Mouse (Mus musculus) ovary, adult 18-20 months (tissue): ENCODE measurements around the gene Daxx.
A peak's percentile ranks its signal among the peaks of the same experiment; 100 is the strongest.

Experiments used
- DNase-seq: peaks from one replicate; pipeline ENCODE4 v3.0.0; 2022; ENCODE audit warnings: low spot score, mixed read lengths

The Daxx gene

DNA sequence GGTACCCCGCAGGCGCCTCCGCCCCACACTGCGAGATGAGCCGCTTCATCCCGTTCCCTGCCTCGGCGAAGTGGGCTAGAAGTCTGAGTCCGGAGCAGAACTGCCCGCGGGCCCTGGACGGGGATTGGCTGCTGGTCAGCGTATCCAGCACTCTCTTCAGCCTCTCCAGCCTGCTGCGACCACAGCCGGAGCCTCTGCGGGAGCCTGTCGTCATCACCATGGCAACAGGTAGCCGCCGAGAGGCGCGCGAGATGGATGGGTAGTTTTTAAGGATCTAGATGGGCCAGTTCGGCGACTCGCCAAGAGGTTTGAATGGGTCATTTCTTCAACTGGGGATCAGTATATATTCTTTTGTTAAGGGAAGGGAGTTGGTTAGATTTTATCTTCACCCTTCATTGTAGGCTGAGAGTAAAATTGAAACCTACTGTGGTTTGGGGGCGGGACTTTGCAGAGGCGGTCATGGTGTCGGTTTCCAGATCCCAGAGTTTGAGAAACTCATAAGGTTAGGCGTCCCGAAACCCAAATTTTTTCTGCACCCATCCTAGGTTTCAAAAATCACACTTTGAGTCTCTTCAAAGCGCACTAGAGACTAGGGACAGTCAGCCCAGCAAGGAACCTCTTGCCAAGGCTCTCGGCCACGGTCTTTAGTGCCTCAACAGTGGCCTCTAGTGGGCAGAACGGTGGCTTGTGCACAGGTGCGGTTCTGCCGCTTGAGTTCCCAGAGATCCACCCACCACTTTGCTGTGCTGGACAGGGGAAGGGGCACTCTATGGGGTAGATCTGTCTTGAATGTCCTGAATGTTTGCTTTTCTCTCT is 11.3 kb downstream of the Daxx start:
- DNase-seq, result peak; percentile 78

DNA sequence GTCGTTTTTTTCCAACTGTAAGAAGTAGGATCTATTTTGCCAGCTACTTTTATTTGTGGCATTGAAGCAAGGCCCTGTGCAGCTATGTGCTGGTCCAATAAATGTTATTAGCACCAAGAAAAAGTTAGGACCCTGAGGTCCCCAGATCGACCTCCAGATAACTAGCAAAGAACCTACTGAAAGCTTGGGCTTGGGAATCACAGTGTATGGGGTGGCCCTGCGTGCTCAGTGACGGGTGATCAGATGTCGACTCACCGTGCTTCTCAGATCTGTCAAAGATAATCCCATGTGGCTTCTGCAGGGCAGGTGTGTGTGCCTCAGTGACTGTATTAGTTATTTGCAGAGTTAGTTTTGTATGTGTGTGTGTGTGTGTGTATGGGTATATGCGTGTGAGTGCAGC is 12.1 kb downstream of the Daxx start:
- no peak for DNase-seq

DNA sequence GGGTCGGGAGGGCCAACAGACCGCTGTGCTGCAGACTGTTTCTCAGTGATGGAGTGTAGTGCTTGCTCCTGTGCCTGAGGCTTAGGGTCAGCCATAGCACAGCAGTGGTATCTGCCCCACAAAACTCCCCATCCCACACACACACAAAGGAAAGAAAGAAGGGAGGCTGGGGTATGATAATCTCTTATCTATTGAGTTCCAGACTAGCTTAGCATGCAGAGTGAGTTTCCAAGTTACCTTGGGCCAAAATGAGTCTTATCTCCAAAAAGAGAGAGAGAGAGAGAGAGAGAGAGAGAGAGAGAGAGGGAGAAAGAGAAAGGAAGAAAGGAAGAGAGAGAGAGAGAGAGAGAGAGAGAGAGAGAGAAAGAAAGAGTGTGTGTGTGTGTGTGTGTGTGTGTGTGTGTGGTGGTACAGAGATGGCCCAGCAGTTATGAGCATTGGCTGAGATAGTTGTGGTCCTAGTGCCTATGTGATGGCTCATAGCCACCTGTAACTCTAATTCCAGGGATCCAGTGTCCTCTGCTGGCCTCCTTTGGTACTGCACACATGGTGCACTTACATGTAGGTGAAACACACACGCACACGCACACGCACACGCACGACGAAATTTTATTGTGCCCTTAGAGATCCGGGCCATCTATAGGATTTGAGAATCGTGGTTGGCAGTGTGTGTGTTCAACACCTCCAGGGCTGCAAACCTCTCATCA is 15.5 kb downstream of the Daxx start:
- DNase-seq, result no peak

DNA sequence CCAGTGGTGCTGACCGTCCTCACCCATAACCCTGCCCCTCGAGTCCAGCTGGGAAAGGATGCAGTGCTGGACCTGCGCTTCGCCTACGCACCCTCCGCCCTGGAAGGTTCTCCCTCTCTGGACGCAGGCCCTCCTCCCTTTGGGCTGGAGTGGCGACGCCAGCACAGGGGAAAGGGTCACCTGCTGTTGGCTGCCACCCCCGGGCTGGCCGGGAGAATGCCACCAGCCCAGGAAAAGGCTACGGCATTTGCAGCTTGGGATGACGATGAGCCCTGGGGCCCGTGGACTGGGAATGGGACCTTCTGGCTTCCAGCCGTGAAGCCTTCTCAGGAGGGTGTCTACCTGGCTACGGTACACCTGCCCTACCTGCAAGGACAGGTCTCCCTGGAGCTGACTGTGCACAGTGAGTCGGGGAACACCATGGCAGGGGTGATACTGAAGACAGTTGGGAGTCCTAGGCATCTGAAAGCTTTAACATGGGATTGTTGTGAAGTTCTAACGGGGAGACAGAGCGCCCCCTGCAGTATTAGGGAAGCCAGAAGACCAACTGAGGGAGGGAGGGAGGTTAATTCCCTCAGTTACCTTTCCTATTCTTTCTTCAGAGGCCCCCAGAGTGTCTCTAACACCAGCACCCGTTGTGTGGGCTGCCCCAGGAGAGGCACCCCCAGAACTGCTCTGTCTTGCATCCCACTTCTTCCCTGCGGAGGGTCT is 16.3 kb downstream of the Daxx start:
- no peak for DNase-seq

DNA sequence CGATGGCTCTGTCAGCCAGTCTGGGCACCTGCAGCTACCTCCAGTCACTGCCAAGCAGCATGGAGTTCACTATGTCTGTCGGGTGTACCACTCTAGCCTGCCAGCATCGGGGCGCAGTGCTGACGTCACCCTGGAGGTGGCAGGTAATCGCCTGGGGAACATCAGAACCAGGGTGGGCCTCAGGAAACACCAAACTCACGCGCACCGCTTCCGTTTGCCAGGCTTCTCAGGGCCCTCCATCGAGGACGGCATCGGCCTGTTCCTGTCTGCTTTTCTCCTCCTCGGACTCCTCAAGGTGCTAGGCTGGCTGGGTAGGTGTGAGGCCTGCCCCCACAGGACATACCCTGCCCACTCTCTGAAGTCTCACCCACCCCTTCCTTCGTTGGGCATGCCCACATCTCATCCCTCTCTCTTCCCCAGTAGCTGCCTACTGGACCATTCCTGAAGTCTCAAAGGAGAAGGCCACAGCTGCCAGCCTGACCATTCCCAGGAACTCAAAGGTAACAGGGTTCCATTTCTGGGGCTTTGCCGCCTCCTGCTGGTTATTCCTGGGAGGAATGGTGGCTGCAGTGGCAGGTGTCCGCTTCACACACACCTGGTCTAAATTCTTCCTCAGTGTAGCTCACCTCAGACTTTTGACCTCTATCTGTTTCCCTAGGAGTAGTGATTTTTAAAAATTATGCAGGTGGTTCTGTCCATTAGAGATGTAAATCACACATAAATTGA is 17.2 kb downstream of the Daxx start:
- DNase-seq, result no peak

DNA sequence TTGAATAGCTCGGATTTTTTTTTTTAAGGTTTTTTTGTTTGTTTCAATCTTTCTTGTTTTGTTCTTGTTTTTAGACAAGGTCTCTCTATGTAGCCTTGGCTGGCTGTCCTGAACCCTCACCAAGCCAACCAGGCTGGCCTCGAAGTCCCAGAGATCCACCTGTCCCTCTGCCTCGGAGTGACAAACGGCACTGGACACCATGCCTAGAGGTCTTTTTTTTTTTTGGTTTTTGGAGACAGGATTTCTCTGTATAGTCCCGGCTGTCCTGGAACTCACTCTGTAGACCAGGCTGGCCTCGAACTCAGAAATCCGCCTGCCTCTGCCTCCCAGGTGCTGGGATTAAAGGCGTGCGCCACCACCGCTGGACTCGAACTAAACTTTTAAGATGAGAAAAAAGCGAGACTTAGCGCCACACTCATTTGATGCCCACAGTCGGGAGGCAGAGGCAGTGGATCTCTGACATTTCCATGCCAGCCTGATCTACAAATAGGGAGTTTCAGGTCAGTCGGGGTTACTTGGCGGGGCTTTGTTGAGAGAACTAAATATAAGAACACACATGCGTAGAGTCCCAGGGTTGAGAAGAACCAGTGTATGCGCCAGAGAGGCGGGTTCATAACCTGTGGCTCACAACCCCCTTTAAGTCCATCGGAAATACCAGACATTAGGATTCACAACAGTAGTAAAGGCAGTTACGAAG is 19.2 kb downstream of the Daxx start:
- DNase-seq, result no peak

DNA sequence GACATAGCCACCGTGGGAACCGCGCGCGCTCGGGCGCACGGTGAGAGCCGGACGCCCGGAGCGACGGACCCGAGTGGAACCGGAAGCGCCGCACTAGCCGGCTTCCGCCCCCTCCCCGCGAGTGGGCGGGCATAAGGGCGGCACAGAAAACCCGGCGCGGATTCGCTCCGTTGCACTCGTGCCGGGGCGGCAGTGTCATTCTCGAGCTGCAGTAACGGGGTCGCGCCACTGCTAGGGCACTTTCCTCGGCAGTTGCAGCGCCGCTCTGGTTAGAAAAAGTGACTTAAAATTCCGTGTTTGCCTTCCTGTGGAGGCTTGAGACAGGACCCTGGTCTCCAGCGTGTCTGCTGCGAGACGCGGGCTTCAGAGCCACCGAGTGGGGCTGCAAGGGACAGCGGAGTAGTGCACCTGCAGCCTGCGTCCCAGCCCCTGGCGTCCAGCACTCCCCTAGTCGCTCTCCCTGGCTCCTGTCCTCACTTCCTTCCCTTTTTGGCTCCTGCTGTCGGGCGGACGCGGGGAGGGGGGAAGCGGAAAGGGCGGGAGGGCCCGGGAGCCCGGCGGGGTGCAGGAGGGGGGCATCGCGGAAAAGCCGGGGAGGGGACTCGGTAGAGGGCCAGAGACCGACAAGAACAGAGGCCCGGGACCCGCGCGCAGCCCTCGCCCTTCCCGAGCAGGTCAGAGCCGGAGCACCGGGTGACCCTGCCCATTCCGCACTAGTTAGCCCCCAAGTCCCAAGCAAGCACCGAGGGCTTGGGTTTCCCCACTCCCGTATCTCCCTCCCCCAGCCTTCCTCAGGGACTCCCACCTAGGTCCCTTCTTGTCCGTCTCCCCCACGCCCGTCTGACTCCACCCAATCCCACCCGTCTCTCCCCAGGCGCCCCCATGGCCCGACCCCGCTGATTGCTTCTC is 20.4 kb downstream of the Daxx start, which contains the start of gene Rgl2:
Gene Rgl2, plus strand, starts transcription at position 173 of the 909 bp plus-strand sequence.
- DNase-seq, result peak; percentile 83

DNA sequence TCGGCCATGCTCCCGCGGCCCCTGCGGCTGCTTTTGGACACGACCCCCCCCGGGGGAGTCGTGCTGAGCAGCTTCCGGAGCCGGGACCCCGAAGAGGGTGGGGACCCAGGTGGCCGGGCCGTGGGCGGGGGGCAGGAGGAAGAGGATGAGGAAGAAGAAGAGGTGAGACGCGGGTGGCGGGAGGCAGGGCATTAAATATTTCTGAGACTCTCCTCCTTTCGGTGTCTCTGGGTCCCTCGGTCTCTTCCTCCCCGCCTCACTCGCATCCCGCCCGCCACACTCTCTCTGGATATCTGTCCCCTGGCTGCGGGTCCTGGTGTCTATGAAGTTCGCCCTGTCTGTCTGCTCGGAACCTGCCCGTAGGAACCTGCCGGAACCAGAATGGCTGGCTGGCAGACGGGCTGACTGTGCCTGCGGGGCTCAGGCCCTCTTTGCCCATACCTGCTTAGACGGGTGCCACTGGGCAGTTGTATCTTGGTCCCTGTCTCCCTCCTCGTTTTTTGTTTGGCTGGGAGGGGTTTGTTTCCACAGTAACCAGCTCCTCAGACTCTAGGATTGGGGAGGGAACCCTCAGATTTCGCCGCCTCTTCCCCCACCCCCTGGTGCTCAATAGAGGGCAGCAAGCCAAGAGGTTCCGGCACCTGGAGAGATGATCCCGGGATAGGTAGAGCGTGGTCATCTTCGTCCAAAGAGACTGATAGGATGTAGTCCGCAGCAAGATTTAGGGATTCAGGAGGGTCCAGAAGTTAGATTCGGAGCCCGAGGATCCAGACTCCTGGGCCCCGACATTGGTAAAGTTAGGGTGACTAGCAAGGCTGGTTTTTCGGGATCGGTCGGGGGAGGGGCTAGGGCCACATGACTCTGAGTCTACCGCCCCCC is 21.3 kb downstream of the Daxx start:
- DNase-seq, result peak; percentile 48

DNA sequence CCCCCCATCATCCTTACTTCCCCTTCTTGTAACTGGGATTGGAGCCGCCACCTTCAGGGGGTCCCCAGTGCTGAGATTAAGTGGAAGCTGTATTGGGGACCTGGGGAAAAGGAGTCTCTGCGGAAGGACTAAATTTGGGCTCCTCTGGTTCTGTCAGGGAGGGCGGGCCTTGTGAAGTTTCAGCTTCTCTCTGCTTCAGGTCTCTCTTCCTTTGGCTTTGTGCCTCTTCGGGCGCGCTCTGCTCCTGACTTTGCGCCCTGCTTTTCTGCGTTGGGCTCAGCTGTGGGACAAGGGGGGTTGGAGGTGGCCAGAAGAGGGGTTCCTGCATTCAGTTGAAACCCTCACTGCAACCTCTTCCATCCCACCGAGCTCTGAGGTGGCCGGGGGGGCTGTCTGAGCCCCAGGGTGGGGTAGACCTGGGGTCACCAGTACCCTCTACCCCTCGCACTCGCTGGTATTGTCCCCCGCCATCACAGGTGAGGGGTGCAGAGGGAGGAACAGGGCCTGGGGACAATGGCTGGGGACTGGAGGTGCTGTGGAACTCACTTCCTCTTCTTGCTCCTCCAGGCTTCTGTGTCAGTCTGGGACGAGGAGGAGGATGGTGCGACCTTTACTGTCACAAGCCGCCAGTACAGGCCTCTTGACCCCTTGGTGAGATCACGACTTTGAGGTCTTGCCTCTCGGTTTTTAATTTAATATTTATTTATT is 22.1 kb downstream of the Daxx start:
- DNase-seq, result peak; percentile 18

DNA sequence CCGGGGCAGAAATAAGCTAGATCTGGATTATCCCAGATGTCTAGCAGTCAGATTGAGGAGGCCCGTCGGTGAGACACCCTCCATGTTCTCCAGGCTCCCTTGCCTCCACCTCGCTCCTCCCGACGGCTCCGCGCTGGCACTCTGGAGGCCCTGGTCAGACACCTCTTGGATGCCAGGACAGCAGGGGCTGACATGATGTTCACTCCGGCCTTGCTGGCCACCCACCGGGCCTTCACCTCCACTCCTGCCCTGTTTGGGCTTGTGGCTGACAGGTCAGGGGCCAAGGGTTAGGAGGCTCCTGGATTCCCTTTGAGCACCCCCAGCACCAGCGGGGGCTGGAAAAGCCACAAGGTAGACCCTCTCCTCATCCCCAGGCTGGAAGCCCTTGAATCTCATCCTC is 22.7 kb downstream of the Daxx start:
- DNase-seq, result no peak

DNA sequence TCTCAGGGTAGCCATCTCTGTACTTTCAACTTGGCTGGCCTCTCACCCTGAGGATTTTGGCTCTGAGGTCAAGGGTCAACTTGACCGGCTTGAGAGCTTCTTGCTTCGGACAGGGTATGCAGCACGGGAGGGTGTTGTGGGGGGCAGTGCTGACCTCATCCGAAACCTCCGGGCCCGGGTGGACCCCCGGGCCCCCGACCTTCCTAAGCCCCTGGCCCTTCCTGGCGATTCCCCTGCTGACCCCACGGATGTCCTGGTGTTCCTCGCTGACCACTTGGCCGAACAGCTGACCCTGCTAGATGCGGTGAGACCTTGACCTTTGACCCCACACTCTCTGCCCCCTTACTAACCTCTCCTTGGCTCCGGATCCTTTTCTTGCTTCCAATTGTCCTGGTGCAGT is 23.2 kb downstream of the Daxx start:
- no peak for DNase-seq

DNA sequence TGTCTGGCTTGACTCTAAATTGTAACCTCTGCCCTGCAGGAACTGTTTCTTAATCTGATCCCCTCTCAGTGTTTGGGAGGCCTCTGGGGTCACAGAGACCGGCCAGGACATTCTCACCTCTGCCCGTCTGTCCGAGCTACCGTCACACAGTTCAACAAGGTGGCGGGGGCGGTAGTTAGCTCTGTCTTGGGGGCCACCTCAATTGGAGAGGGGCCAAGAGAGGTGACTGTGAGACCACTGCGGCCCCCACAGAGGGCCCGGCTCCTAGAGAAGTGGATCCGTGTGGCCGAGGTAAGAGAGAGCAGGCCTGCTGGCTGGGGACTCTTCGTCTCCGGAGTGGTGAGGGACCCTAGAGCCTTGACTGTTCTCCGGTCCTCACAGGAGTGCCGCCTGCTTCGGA is 23.8 kb downstream of the Daxx start:
- no peak for DNase-seq

DNA sequence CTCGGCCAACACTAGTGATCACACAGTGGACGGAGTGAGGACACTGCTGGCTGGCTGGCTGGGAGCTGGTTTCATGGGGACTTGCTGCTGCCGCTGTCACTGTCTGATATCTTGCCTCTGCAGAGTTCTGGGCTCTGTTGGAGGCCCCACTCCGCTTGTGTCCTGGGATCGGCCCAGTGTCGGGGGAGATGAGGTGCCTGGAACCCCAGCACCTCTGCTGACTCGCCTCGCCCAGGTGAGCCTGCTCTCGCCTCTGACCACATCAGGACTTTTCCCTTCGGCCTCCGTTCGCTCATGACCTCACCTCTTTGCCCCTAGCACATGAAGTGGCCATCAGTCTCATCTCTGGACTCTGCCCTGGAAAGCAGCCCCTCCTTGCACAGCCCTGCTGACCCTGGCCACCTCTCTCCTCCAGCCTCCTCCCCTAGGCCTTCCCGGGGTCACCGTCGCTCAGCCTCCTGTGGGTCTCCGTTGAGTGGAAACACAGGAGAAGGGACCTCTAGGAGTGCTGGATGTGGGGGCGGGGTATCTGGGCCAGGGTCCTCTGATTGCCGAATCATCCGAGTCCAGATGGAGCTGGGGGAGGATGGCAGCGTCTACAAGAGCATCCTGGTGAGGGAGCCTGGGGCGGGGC is 26.3 kb downstream of the Daxx start:
- DNase-seq, result no peak

DNA sequence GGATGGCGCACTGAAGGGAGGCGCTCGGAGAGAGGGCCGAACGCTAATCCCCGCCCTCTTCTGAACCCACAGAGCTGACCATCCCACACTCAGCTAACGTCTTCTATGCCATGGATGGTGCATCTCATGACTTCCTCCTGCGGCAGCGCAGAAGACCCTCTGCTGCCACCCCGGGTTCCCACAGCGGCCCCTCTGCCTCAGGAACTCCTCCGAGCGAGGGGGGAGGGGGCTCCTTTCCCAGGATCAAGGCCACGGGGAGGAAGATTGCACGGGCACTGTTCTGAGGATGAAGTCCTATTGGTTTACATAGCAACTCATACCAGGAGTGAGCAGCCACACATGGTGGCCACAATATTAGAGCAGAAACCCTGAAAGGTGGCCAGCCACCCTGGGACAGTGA is 27.8 kb downstream of the Daxx start:
- DNase-seq, result no peak

DNA sequence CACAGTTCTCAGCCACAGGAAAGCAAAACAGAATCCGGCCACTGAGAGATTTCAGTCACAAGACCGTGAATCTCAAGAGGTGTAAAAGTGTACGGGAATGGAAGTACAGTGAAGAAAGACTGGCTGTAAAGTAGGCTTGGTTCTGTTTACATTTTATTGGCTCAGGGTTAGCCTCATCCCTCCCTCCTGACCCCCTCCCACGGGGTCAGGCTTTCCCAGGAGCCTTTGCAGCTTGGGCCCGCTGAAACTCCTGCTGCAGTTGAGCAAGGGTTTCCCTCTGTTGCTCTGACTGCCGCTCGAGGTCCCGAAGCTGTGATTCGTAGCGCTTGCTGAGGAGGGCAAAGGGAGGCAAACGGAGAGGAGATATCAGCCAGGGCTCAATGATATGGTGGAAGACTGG is 29.6 kb downstream of the Daxx start:
- DNase-seq, result no peak

DNA sequence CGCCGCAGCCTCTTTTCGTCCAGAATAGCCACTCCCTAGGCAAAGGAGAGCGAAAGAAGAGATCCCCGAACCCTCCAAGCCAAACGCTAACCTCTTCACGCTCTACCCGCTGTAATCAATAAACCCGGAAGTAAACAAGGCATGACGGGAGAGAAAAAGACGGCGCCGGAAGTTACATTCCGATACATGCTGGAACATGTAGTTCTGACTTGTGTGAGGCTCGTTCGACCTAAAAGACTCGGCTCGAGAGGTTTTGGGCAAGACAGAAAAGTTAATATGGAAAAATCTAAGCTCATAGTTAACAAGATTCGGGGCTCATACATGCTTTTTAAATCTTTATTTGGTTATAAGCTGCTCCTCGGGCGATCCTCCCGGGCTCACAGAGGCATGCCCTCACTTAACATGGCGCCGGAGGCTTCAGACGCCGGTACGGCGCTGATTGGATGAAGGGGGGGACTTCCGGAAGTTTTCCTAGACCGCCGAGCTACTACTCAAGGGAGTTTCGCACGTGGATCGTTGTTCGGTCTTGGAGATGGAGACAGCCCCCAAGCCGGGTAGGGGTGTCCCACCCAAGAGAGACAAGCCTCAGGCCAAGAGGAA is 31.1 kb downstream of the Daxx start, which contains the start of the genes Pfdn6 and Wdr46:
Gene Pfdn6, minus strand, starts transcription at position 138 of the 600 bp plus-strand sequence.
Gene Wdr46, plus strand, starts transcription at position 455 of the 600 bp plus-strand sequence.
- DNase-seq, result peak; percentile 71

DNA sequence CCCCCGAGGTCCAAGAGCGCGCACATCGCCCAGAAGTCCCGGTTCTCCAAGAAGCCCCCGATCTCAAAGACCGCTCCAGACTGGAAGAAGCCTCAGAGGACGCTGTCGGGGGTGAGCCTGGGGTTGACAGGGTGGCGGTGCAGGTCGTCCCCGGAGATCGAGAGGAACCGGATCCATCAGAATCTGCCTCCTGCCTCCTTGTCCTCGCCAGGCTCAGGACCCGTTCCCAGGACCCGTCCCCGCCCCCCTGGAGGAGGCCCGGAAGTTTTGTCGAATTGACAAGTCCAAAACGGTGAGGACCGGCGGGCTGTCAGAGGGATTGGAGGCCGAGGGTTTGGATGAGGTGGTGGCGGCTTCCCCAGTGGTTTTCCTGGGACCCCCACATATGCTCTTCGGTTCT is 31.8 kb downstream of the Daxx start:
- no peak for DNase-seq

DNA sequence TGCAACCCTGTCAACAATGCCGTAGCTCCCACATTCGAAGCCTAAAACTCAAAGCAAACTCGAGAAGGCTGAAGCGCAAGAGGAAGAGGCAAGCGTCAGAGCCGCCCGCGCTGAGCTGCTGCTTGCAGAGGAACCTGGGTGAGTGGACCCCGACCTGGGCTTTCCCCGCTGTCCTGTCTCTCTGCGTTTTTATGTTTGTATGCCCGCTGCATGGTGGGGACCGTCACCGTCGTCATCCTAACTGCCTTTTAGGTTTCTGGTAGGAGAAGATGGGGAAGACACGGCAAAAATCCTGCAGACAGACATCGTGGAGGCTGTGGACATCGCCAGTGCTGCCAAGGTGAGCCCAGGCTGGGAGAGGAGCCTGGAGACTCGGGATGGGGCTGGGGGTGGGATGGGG is 32.2 kb downstream of the Daxx start:
- no peak for DNase-seq
